Mouse (Mus musculus) testis, postnatal 14 days (tissue): ENCODE data around the gene Edem3.
"Not testable (repeated sequence)": the region's sequence is repeated elsewhere in the genome, so short reads cannot be mapped to it uniquely, and the experiment has no call there.

Source experiments
- DNase-seq: peaks from one replicate; pipeline ENCODE4 v3.0.0; 2021; ENCODE audit warnings: low spot score

Edem3 gene

DNA sequence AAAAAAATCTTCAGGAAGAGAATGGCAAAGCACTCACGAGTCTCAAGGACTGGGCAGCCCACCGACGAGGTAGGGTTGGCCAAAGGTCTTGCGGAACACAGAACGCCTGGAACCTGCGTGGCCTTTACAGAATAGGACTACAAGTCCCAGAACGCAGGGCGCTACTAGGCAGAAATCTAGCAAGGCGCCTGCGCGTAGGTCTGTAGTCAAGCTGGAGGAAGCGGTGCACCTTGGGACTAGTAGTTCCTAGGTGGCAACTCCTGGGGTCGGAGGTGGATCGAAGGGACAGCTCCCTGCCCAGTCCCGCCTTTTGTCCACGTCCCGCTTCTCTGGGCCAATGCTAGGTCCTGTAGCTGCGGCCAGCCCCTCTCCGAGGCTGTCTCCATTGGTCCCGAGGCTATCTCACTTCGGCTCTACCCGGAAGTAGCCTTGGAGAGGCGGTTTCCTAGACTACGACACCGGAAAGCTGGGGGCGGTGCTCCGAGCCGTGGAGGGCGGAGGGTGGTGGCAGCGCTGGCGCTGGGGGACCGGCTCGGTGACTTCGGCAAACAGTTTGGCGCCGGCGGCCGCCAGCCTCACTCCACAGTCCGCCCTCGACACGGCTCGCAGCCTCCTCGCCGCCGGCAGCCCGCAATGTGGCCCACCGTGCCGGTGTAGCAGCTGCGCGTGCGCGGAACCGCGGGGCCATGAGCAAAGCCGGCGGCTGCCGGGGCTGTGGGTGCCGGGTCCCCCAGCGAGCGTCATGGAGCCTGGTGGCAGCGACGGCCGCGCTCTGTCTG lies at the start of gene Edem3:
TSS of gene Edem3 (plus strand) at position 491 of the 779 bp plus-strand sequence.
- peak; percentile 100 for DNase-seq

GRCm38 (mm10) chr1:151705723-151706396 lies 49.3 kb upstream of the Edem3 start:
- DNase-seq = peak; percentile 71

DNA sequence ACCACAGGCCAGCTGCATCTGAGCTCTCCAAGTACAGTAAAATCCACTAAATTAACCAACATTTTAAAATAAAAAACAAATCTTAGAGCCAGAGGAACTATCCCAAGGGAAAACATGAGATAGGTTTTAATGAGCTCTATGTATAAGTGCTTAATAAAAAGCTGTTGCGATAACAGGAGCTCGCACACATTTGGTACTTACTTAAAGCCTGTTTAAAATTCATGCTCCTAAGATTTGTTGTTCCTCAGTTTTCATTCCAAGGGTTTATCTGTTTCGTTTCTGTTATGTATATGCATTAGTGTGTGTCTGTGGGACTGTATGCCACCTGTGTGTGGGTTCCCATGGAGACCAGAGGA lies 48.8 kb upstream of the Edem3 start:
- no peak for DNase-seq

DNA sequence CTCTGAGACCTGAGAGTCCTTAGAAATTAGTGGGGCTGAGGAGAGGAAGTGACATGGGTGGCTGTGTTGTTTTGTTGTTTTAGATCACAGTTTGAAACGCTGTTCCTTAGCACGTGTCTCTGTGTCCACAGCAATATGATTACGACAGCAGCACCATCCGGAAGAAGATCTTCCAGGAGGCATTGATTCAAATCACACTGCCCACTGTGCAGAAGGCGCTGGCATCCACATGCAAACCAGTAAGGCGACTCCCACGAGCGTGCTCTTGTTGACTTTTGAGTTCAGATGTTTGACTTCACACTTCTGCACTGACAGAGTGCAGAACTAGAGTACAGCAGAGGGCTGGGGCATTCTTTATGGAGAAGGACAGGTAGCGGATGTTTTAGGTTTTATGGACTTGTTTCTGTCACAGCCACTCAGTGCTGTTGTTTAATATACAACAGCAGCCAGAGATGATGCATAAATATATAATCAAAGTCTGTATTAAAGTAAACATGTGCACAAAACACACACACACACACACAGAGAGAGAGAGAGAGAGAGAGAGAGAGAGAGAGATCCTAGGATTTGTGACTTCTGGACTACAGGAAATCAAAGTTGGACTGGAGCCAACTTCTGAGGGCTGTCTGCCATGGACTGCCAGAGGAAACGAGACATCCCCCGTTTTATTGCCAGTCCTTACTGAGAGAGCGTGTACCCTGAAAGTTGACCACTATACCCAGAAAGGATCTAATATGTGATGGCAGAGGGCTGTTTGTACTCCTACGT lies 46.0 kb upstream of the Edem3 start:
- DNase-seq = no peak

DNA sequence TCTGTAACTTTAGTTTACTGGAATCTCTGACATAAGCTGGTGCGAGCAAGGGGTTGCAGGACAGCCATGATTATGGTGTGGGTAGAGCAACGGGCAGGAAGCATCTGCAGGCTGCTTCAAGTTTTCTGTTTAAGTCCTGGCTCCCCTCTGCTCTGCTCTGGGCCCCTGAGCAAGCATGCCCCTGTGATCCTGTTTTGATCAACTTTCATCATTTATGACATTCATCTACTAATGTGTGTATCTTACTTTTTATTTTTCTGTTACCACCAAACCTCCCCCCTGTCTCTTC lies 45.5 kb upstream of the Edem3 start:
- DNase-seq = no peak

GRCm38 (mm10) chr1:151710424-151711055 lies 44.6 kb upstream of the Edem3 start:
- no peak for DNase-seq

DNA sequence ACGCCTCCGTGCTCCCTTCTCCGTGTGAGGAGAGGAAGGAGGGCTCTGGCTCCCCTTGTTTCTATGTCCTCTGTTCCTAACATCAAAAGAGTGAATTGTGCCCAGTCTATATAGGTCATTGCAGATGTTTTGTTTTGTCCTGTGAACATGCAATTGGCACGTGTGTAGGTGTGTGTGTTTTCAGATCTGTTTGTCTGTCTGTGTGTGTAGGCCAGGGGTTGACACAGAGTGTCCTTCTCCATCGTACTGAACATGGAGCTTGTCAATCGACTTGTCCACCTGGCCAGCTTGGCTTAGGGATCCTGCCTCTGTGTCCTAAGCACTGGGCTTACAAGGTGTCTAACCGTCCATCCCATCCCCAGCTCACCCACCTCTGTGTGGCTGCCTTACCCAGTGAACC lies 44.1 kb upstream of the Edem3 start:
- no peak for DNase-seq

DNA sequence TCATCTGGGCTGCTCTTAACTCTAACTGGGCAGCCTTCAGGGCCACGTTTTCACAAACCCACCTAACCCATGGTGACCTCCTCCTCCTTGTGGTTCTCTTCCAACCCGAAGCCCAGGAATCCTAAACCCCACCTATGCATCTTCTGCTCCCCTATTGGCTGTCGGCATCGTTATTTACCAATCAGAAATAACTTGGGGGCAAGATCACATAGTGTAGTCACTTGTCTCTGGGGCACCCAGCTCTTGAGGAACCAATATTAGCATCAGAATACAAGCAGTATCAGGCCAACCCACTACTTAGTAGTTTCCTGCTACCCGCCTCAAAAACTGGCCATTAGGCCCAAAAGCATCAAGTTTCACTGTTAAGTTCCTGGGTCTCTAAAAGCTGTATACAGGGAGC lies 42.5 kb upstream of the Edem3 start:
- DNase-seq = no peak

DNA sequence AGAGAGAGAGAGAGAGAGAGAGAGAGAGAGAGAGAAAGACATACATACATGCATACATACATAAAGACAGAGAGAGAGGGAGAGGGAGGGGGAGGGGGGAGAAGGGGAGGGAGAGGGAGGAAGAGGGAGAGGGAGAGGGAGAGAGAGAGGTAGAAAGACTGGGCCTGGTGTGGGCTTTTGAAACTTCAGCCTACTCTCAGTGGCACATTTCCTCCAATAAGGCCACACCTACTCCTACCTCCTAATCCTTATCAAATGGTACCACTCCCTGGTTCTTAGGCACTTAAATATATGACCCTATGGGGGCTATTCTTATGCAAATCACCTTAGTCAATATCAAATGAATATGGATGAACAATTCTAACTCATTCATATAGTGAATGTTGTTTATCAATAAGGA lies 41.5 kb upstream of the Edem3 start:
- DNase-seq = no peak

DNA sequence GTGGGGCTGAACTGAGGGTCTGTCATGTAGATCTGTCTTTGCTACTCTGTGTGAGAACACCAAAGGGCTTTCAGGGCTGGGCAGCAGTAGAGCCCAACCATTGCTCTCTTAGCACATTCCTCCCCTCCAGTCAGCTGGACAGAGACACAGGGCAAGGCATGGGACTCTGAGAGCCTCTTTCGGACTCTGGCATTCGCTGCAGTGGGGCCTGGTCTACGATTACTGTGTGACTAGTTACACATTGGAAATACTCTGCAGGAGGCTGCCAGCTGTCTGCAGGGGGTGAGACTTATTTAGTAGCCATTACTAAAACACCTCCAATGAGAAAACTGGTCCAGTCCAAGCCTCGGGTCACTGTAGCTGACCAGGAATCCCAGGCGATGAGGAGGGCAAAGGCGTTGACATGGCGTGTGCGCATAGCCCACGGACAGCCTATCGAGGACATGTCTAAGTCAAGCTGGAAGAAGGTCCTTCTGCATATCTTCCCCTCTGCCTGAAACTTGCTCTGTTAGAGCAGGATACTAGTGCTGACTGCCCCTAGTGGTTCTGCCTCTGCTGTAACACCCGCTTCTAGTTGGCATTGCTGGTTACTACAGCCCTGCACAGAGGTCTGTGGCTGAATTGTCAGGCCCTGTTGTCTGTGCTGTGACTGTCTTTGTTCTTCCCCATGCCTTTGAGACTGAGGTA lies 39.0 kb upstream of the Edem3 start:
- DNase-seq = no peak

- DNase-seq = no peak
Measured at GRCm38 (mm10) chr1:151717624-151718023, 37.5 kb upstream of the Edem3 start.

GRCm38 (mm10) chr1:151718575-151718974 lies 36.6 kb upstream of the Edem3 start:
- DNase-seq = no peak

- DNase-seq = peak; percentile 45
Measured at GRCm38 (mm10) chr1:151719911-151720310, 35.3 kb upstream of the Edem3 start.

DNA sequence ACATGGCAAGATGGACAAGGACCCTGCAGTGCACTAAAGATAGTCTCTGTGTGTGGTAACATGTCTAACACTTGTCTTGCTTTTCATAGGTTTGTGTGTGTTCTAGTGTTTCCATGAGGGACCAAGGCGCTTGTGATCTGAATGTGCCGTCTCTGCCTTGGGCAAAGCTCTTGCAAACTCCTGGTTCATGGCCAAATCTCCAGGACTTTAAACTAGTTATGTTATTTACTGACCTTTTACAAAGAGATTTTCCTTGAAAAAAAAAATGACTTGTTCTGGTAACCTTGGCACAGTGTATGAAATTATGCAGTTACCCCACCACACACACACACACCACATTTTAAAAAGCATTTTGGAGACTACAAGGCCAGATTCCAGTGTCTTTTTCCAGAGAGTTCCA lies 34.6 kb upstream of the Edem3 start:
- no peak for DNase-seq

DNA sequence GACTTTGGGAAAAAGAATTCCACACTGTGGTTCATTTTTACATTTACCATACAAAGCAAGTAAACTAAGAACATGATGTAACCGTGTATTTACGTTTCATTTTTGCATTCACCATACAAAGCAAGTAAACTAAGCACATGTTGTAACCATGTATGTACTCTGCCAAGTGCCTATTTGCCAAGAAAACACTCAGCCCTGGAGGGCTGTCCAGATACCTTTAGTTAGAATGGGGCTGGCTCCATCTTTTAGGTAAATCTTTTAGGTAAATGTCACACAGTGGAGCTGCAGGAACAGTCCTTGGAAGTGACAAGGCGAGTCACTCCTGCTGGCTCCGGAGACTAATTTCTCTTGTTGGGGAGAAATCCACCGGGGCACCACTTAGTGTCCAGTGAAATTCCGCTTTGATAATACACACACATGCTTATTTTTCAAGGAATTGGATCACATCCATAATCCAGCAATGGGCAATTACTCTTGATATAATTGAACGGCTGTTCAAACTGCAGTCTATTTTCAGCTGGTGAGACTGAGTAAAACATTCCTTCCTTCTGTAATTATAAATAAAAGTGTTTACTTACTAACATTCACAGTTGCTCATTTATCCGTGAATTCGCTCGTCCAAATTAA lies 33.7 kb upstream of the Edem3 start:
- no peak for DNase-seq

GRCm38 (mm10) chr1:151723771-151724170 lies 31.4 kb upstream of the Edem3 start:
- DNase-seq = no peak

DNA sequence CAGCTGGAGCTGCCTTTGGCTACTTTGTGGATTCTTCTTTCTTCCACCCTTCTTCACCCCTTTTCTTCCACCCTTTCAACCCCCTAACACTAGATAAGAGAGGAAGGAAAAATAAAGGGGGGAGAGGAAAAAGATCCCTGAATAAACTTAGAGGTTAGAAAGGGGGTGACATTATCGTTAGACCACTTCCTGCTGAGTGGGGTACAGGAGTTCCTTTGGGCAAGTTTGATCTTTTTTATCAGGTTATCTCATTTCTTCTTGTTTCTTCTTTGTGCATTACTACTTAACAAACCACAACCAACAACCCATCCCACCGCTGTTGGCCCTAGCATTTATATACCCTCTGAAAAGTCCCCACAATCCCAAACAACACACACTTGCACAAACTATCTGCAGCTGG lies 29.6 kb upstream of the Edem3 start:
- DNase-seq = no peak

DNA sequence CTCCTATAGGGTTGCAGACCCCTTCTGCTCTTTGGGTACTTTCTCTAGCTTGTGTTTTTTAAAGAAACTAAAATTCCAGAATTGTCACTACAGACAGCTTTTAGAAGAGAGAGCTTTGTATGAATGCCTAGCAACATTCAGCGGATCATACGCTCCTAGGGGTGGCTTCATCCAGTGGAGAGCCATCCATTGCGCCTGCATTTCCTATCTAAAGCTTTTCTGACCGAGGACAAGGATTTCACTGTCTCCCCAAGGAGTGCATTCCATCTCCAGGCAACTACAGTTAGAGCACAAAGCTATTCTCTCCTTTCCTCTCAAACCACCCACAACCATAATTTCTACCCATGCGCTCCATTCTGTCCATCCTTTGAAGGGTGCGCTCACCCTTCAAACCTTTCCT lies 28.8 kb upstream of the Edem3 start:
- DNase-seq = no peak

DNA sequence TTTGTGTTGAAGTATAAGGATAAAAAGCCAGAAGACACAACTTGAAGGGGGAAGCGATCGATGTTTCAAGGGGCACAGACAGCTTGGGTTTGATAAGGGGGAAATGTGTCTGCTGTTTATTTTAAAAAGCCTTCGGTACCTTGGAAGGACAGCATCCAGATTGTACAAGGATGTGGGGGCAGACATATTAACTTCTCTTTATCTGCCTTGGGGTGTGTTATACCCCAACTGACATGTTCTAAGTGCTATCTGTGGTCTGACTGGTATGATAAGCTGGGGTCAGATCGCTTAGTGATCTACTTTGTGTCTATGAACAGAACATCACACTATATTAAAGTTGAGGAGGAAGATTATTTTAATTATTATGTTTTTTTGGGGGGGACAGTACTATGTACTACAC lies 27.0 kb upstream of the Edem3 start:
- no peak for DNase-seq

GRCm38 (mm10) chr1:151737146-151737545 lies 18.0 kb upstream of the Edem3 start:
- DNase-seq = no peak

GRCm38 (mm10) chr1:151741199-151741621 lies 14.0 kb upstream of the Edem3 start:
- DNase-seq = no peak

- DNase-seq = not testable (repeated sequence)
Measured at GRCm38 (mm10) chr1:151749894-151750293, 5.3 kb upstream of the Edem3 start.
